9 mouse cellular contexts compared by ENCODE assay signal in the genomic region with DNA sequence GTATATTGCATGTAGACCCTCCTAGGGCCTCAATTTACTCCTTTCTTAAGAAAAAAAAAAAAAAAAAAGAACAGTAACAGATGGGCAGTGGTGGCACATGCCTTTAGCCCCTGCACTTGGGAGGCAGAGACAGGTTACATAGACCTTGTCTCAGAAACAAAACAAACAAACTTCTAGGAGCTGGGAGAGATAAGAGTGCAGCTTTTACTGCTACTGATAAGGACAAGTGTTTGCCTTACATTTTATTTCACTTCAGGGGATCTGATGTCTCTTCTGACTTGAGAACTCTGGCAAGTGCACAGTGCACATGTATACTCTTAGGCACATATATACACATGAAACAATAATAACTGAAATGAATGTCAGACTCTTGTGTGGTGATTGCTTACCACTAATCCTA. TPM values are rescaled to one million over a fixed set of nuclear protein-coding genes. Genes with fewer than 3 reads are reported as not detected.
DNase-seq lines count a peak whose midpoint lies in the region; ATAC-seq and TF ChIP-seq lines count a peak whose summit lies in the region.
"Had no signal": no experiment of that assay in that cellular context is flagged by ENCODE, and none has a peak within 500 bp of the region (broad histone marks: within the 10 kb centered on the region; RNA-seq: fewer than 3 reads in every experiment).

No protein-coding gene starts in this region.

- no peak for TF ChIP-seq CTCF in gastrocnemius, adult 2 months (IDR thresholded peaks at IDR 0.05)

- H3K27ac ChIP-seq in gastrocnemius, adult 2 months, result peak overlapping the region; percentile 90
- H3K27ac ChIP-seq in midbrain, embryonic 10.5 days (replicated peaks), result peak overlapping the region; percentile 91
- no peak overlapping the region for H3K27ac ChIP-seq in midbrain, embryonic 16.5 days (ENCODE audit: low read length)
- peak overlapping the region; percentile 98 for H3K27ac ChIP-seq in limb, embryonic 10.5 days
- peak overlapping the region; percentile 99 for H3K27ac ChIP-seq in stomach, embryonic 14.5 days (ENCODE audit: low read length)
- H3K27ac ChIP-seq: macrophage had no signal

- no peaks in the 10 kb centered on the region for H3K27me3 ChIP-seq in midbrain, embryonic 10.5 days (ENCODE audit: low read depth, poor library complexity, severe bottlenecking)
- H3K27me3 ChIP-seq in midbrain, embryonic 16.5 days (ENCODE audit: control insufficient read depth, insufficient read depth, low read depth, low read length), result peaks cover 6% of the 10 kb centered on the region; the same call in 1 of the 2 replicates
- H3K27me3 ChIP-seq in limb, embryonic 10.5 days (ENCODE audit: low read depth, poor library complexity, severe bottlenecking), result no peaks in the 10 kb centered on the region
- no peaks in the 10 kb centered on the region for H3K27me3 ChIP-seq in stomach, embryonic 14.5 days (ENCODE audit: control insufficient read depth, insufficient read depth, low read length)

- H3K9ac ChIP-seq in midbrain, embryonic 16.5 days (ENCODE audit: low read depth, low read length), result no peak overlapping the region
- no peak overlapping the region for H3K9ac ChIP-seq in stomach, embryonic 14.5 days (replicated peaks; ENCODE audit: low read depth, low read length)

- no peak for DNase-seq in gastrocnemius, adult 2 months
- DNase-seq in gastrocnemius, postnatal 4 days (ENCODE audit: low spot score in 2 of 2), result no peak
- DNase-seq in midbrain, embryonic 10.5 days (ENCODE audit: low spot score), result no peak
- no peak for DNase-seq in limb, embryonic 10.5 days (ENCODE audit: low spot score)
- DNase-seq in right cerebral cortex, postnatal 14 days, result no peak
- no peak for DNase-seq in left cerebral cortex, adult 9 months (ENCODE audit: low spot score in 2 of 2)

- no peaks in the 10 kb centered on the region for H3K9me3 ChIP-seq in midbrain, embryonic 10.5 days (replicated peaks)
- no peaks in the 10 kb centered on the region for H3K9me3 ChIP-seq in midbrain, embryonic 16.5 days (replicated peaks; ENCODE audit: control insufficient read depth, low read length, poor library complexity, severe bottlenecking)
- no peaks in the 10 kb centered on the region for H3K9me3 ChIP-seq in limb, embryonic 10.5 days (replicated peaks)
- no peaks in the 10 kb centered on the region for H3K9me3 ChIP-seq in stomach, embryonic 14.5 days (ENCODE audit: control insufficient read depth, low read depth, low read length)

- peaks cover 74% of the 10 kb centered on the region for H3K4me1 ChIP-seq in midbrain, embryonic 10.5 days
- peaks cover 29% of the 10 kb centered on the region for H3K4me1 ChIP-seq in midbrain, embryonic 16.5 days (ENCODE audit: control insufficient read depth, insufficient read depth, low read length)
- H3K4me1 ChIP-seq in limb, embryonic 10.5 days, result peaks cover 69% of the 10 kb centered on the region
- peaks cover 39% of the 10 kb centered on the region for H3K4me1 ChIP-seq in stomach, embryonic 14.5 days (ENCODE audit: control insufficient read depth, insufficient read depth, low read length)

- peak overlapping the region; percentile 73 for H3K4me3 ChIP-seq in gastrocnemius, adult 2 months
- H3K4me3 ChIP-seq in midbrain, embryonic 10.5 days, result peak overlapping the region; percentile 56
- no peak overlapping the region for H3K4me3 ChIP-seq in midbrain, embryonic 16.5 days (ENCODE audit: low read depth, low read length)
- H3K4me3 ChIP-seq in limb, embryonic 10.5 days, result peak overlapping the region; percentile 54
- peak overlapping the region; percentile 40; the same call in 1 of the 2 replicates for H3K4me3 ChIP-seq in stomach, embryonic 14.5 days (ENCODE audit: low read depth, low read length)

- H3K4me2 ChIP-seq in midbrain, embryonic 16.5 days (ENCODE audit: low read length), result no peak overlapping the region
- peak overlapping the region; percentile 70 for H3K4me2 ChIP-seq in stomach, embryonic 14.5 days (replicated peaks; ENCODE audit: low read depth, low read length)

- no peak for ATAC-seq in midbrain, embryonic 16.5 days
- no peak for ATAC-seq in stomach, embryonic 14.5 days (ENCODE audit: insufficient number of reproducible peaks, insufficient read depth, low FRiP score, low read depth)

- intact Hi-C loops in gastrocnemius, adult 2 months (cut with DNase I), result no loop called here

- no peaks in the 10 kb centered on the region for H3K36me3 ChIP-seq in midbrain, embryonic 10.5 days
- no peaks in the 10 kb centered on the region for H3K36me3 ChIP-seq in midbrain, embryonic 16.5 days (ENCODE audit: control insufficient read depth, insufficient read depth, low read length)
- peaks cover 9% of the 10 kb centered on the region for H3K36me3 ChIP-seq in limb, embryonic 10.5 days
- H3K36me3 ChIP-seq in stomach, embryonic 14.5 days (ENCODE audit: control insufficient read depth, insufficient read depth, low read length), result no peaks in the 10 kb centered on the region

RNA-seq across cellular contexts. Expression of a gene that starts 5.4 kb away (rescaled TPM):
- 1 to 10 TPM; 5.9 to 6.5 TPM for total RNA-seq in gastrocnemius, adult 2 months (2021)
- total RNA-seq in gastrocnemius, postnatal 4 days (2021), result 10 to 100 TPM; 21.5 to 26.1 TPM
- 63.6 and 78.2 TPM in 2 replicates for polyA plus RNA-seq in midbrain, embryonic 10.5 days (2016; fragmentation: Nextera tagmentation; extraction: Ambion mirVana)
- polyA plus RNA-seq in midbrain, embryonic 16.5 days (2015; fragmentation: Nextera tagmentation; extraction: Ambion mirVana), result 13.0 and 16.3 TPM in 2 replicates
- polyA plus RNA-seq in limb, embryonic 10.5 days (2016; fragmentation: Nextera tagmentation; extraction: Ambion mirVana), result 199 and 229 TPM in 2 replicates
- polyA plus RNA-seq in stomach, embryonic 14.5 days (2014; fragmentation: Nextera tagmentation; extraction: Ambion mirVana), result 73.1 and 83.4 TPM in 2 replicates

RNA-seq across cellular contexts. Expression of a gene that starts 28.9 kb away (rescaled TPM):
- total RNA-seq in gastrocnemius, adult 2 months (2021), result 10 to 100 TPM; 45.6 to 57.5 TPM
- 10 to 100 TPM; 50.5 to 53.8 TPM for total RNA-seq in gastrocnemius, postnatal 4 days (2021)
- polyA plus RNA-seq in midbrain, embryonic 10.5 days (2016; fragmentation: Nextera tagmentation; extraction: Ambion mirVana), result 56.4 and 58.1 TPM in 2 replicates
- 59.0 and 68.1 TPM in 2 replicates for polyA plus RNA-seq in midbrain, embryonic 16.5 days (2015; fragmentation: Nextera tagmentation; extraction: Ambion mirVana)
- 71.7 and 79.3 TPM in 2 replicates for polyA plus RNA-seq in limb, embryonic 10.5 days (2016; fragmentation: Nextera tagmentation; extraction: Ambion mirVana)
- polyA plus RNA-seq in stomach, embryonic 14.5 days (2014; fragmentation: Nextera tagmentation; extraction: Ambion mirVana), result 64.6 and 65.7 TPM in 2 replicates

RNA-seq across cellular contexts. Expression of a gene that starts 30.5 kb away (rescaled TPM):
- 10 to 100 TPM; 18.7 to 24.3 TPM for total RNA-seq in gastrocnemius, adult 2 months (2021)
- total RNA-seq in gastrocnemius, postnatal 4 days (2021), result 10 to 100 TPM; 44.9 to 45.6 TPM
- 24.8 and 26.3 TPM in 2 replicates for polyA plus RNA-seq in midbrain, embryonic 10.5 days (2016; fragmentation: Nextera tagmentation; extraction: Ambion mirVana)
- 13.0 and 14.2 TPM in 2 replicates for polyA plus RNA-seq in midbrain, embryonic 16.5 days (2015; fragmentation: Nextera tagmentation; extraction: Ambion mirVana)
- 31.7 and 32.0 TPM in 2 replicates for polyA plus RNA-seq in limb, embryonic 10.5 days (2016; fragmentation: Nextera tagmentation; extraction: Ambion mirVana)
- 25.1 and 25.7 TPM in 2 replicates for polyA plus RNA-seq in stomach, embryonic 14.5 days (2014; fragmentation: Nextera tagmentation; extraction: Ambion mirVana)

RNA-seq across cellular contexts. Expression of a gene that starts 44.1 kb away (rescaled TPM):
- total RNA-seq in gastrocnemius, adult 2 months (2021), result 1 to 10 TPM; 1.1 to 1.3 TPM
- total RNA-seq in gastrocnemius, postnatal 4 days (2021), result 1 to 10 TPM; 6.0 to 7.1 TPM
- 4.8 and 5.8 TPM in 2 replicates for polyA plus RNA-seq in midbrain, embryonic 10.5 days (2016; fragmentation: Nextera tagmentation; extraction: Ambion mirVana)
- polyA plus RNA-seq in midbrain, embryonic 16.5 days (2015; fragmentation: Nextera tagmentation; extraction: Ambion mirVana), result 2.2 and 3.1 TPM in 2 replicates
- polyA plus RNA-seq in limb, embryonic 10.5 days (2016; fragmentation: Nextera tagmentation; extraction: Ambion mirVana), result 4.6 and 4.7 TPM in 2 replicates
- 4.6 and 5.0 TPM in 2 replicates for polyA plus RNA-seq in stomach, embryonic 14.5 days (2014; fragmentation: Nextera tagmentation; extraction: Ambion mirVana)
